ENCODE assay signal across 12 mouse cellular contexts in genomic region chr11:6020360-6020759, GRCm38 (mm10).
"Had no signal": no experiment of that assay in that cellular context is flagged by ENCODE, and none has a peak within 500 bp of the region (broad histone marks: within the 10 kb centered on the region; RNA-seq: fewer than 3 reads in every experiment).

No protein-coding gene starts in this region.

- H3K9me3 ChIP-seq: limb, embryonic 15.5 days; liver, embryonic 12.5 days; megakaryocyte, embryonic 14.5 days; midbrain, embryonic 15.5 days; neural tube, embryonic 12.5 days had no signal

- H3K36me3 ChIP-seq: limb, embryonic 15.5 days; liver, embryonic 12.5 days; midbrain, embryonic 15.5 days; neural tube, embryonic 12.5 days had no signal

- ATAC-seq: liver, embryonic 12.5 days; midbrain, embryonic 15.5 days had no signal

- H3K4me2 ChIP-seq: limb, embryonic 15.5 days; liver, embryonic 12.5 days; lung, embryonic 14.5 days; midbrain, embryonic 11.5 days; midbrain, embryonic 15.5 days; neural tube, embryonic 12.5 days had no signal

- H3K4me1 ChIP-seq: midbrain, embryonic 15.5 days; neural tube, embryonic 12.5 days had no signal

- DNase-seq: kidney, adult 2 months; kidney, postnatal 36 days; lung, embryonic 14.5 days; lung, postnatal 10 days; retina, postnatal 1 day had no signal

- H3K9ac ChIP-seq: limb, embryonic 15.5 days; liver, embryonic 12.5 days; lung, embryonic 14.5 days; midbrain, embryonic 15.5 days; neural tube, embryonic 12.5 days had no signal

- H3K27me3 ChIP-seq: limb, embryonic 15.5 days; midbrain, embryonic 15.5 days; neural tube, embryonic 12.5 days had no signal

- H3K4me3 ChIP-seq: limb, embryonic 15.5 days; liver, embryonic 12.5 days; megakaryocyte, embryonic 14.5 days; midbrain, embryonic 15.5 days; neural tube, embryonic 12.5 days had no signal

- H3K27ac ChIP-seq: limb, embryonic 15.5 days; liver, embryonic 12.5 days; macrophage; midbrain, embryonic 15.5 days; neural tube, embryonic 12.5 days had no signal
